Mouse (Mus musculus) bone marrow macrophage, adult 2 months (primary cell): ENCODE measurements around the gene Tex52.

Experiments used
- CTCF ChIP-seq: IDR thresholded peaks from 2 replicates; pipeline ENCODE4 v1.5.1; 2012; ENCODE audit warnings: low read depth, mild to moderate bottlenecking, low read length, moderate library complexity
- POLR2A ChIP-seq: IDR thresholded peaks from 2 replicates; pipeline ENCODE4 v1.6.1; 2012; ENCODE audit warnings: mild to moderate bottlenecking, low read depth, low read length, borderline replicate concordance

DNA sequence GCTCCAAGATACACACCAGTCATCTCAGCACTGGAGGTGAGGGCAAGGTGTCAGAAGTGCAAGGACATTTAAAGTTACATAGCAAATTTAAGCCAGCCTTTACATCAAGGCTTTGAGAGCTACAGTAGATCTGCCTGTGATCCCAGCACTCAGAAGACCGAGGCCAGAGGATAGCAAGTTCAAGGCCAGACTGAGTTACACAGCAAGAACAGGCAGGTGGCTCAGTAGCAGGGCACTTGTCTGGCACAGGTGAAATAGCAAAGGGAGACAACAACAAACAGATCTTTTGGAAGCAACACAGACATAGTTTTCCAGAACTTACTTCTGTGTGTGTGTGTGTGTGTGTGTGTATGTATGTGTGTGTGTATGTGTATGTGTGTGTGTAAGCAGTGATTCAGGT is 42.8 kb downstream of the Tex52 start:
- TF ChIP-seq POLR2A (no peak), CTCF (no peak)
